Mouse (Mus musculus) liver, embryonic 14.5 days (tissue): Measurements from ENCODE around the gene Mcidas.

Experiments used
- CTCF ChIP-seq: IDR thresholded peaks from 2 replicates; pipeline ENCODE4 v1.5.1; 2016; ENCODE audit warnings: antibody characterized with exemption, low read depth, control low read depth
- EP300 ChIP-seq: IDR thresholded peaks from 2 replicates; pipeline ENCODE4 v1.6.1; 2016; ENCODE audit warnings: antibody characterized with exemption, low read depth

DNA sequence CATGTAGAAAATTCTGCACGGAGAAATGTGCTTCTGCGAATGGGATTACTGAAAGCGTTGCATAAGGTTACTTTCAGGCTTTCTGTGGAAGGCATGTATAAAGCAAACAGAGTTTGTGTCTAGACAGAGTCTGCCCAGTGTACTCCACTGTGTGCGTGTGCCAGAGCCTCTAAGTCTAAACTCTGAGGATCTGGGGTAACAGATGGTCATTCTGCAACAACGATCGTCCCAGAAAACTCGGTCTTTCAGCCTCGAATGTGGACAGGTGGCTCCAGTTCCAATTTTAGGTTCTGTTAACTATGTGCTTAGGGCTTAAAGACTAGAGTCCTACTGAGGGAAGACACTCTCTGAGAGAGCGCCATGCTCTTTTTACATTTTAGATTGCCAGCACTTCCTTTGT, 48.3 kb upstream of the Mcidas start:
- TF ChIP-seq CTCF = no peak
- TF ChIP-seq EP300 = no peak
